Mouse (Mus musculus) embryonic facial prominence, embryonic 15.5 days (tissue): ENCODE results near the gene Bex4. TPM values are rescaled to one million over a fixed set of nuclear protein-coding genes. Genes with fewer than 3 reads are reported as not detected.
"Not testable (repeated sequence)": the region's sequence is repeated elsewhere in the genome, so short reads cannot be mapped to it uniquely, and the experiment has no call there.

Experiments used
- ATAC-seq: fragments of 200-750 bp; cut with Nextera tagmentation; 2 replicates; pipeline ENCODE4 v1.8.0; 2017; ENCODE audit warnings: low read depth, moderate TSS enrichment; ENCODE audit not compliant: insufficient number of reproducible peaks, low FRiP score, low TSS enrichment
- H3K27ac ChIP-seq: fragments of 300-500 bp; sonication (generic); replicated peaks from 2 replicates; pipeline ENCODE4 v1.5.1; 2015; ENCODE audit warnings: mild to moderate bottlenecking, inconsistent platforms
- H3K27me3 ChIP-seq: fragments of 300-500 bp; sonication (generic); 2 replicates; pipeline ENCODE4 v1.6.1; 2015; ENCODE audit warnings: inconsistent platforms
- H3K36me3 ChIP-seq: fragments of 300-500 bp; sonication (generic); 2 replicates; pipeline ENCODE4 v1.6.1; 2015; ENCODE audit warnings: mild to moderate bottlenecking, inconsistent platforms
- H3K4me1 ChIP-seq: fragments of 300-500 bp; sonication (generic); 2 replicates; pipeline ENCODE4 v1.6.1; 2015; ENCODE audit warnings: inconsistent platforms
- H3K4me2 ChIP-seq: fragments of 300-500 bp; sonication (generic); replicated peaks from 2 replicates; pipeline ENCODE4 v1.6.1; 2015; ENCODE audit warnings: mild to moderate bottlenecking, inconsistent platforms
- H3K4me3 ChIP-seq: fragments of 300-500 bp; sonication (generic); replicated peaks from 2 replicates; pipeline ENCODE4 v1.5.1; 2015; ENCODE audit warnings: mild to moderate bottlenecking, inconsistent platforms
- H3K9ac ChIP-seq: fragments of 300-500 bp; sonication (generic); 2 replicates; pipeline ENCODE4 v1.6.1; 2015; ENCODE audit warnings: inconsistent platforms
- H3K9me3 ChIP-seq: fragments of 300-500 bp; sonication (generic); replicated peaks from 2 replicates; pipeline ENCODE4 v1.6.1; 2016; ENCODE audit warnings: inconsistent platforms
- WGBS: fragments of 180-500 bp; shearing (Covaris S2); methylation state at CpG from one replicate; pipeline ENCODE4 v1.1.7; 2015; 5-methylcytosine and 5-hydroxymethylcytosine counted together
- polyA plus RNA-seq: library from polyadenylated mRNA; unstranded; fragments of >200 nt; fragmentation: Nextera tagmentation; extraction: Ambion mirVana; gene quantifications from 2 replicates; pipeline ENCODE4 v1.2.1, GENCODE M21; 2015

The Bex4 gene
- polyA plus RNA-seq = 31.4 and 35.7 TPM in 2 replicates

DNA sequence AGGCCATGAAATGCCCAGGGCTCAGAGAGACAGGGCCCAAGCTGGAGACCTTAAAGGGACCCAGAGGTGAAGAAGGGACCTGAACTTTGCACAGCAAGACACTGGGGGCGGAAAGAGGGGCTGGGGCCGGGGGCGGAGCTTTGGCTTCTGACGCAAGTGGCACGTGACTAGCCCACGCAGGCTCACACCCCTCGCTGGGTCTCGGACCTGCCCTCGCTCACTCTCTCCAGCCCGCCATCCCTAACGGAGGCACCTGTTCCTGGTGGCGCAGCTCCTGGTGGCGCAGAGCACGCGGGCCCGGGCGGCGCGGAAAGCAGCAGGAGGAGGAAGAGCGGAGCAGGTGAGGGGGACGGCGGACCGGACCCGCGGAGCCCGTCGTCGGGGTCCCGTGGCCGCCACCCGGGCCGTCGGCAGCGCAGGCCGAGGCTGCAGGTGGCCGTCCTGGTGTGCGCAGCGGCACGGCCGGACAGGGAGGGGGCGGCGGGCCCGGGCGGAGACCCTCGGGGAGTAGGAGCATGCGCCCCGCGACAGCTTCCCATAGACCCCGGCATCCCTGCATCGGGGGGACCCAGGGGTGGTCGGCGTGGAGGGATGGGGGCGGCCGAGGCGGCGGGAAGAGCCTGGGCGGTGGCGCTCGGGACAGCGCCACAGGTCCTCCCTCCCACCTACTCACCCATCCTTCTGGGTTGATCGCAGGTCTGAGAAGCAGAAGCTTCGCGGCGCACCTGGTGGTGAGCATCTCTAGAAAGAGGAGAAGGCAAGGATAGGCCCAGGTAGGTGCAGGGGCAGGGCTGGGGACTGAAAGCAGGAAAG, at the start of gene Bex4:
TSS of gene Bex4 (plus strand) at position 170 of the 813 bp plus-strand sequence.
- H3K27ac ChIP-seq, H3K9me3 ChIP-seq, H3K4me1 ChIP-seq, H3K9ac ChIP-seq, H3K36me3 ChIP-seq, H3K27me3 ChIP-seq: not testable (repeated sequence)
- Histone ChIP-seq H3K4me2 (peak within 1 kb of the TSS; percentile 47), H3K4me3 (peak within 1 kb of the TSS; percentile 34)
- 33% methylated on average over 16 of the region's 64 CpGs for WGBS
- peak; percentile 72; the same call in 1 of the 2 replicates for ATAC-seq

GRCm38 (mm10) chrX:136092497-136093279, 46.1 kb upstream of the Bex4 start:
- Histone ChIP-seq H3K4me3 (no peak overlapping the region), H3K27ac (no peak overlapping the region)
- 47% methylated on average over 2 of the region's 2 CpGs for WGBS

GRCm38 (mm10) chrX:136094421-136094820, 44.4 kb upstream of the Bex4 start:
- Histone ChIP-seq H3K27ac (no peak overlapping the region), H3K36me3 (no peaks in the 10 kb centered on the region), H3K9me3 (no peaks in the 10 kb centered on the region), H3K4me2 (no peak overlapping the region), H3K4me3 (no peak overlapping the region), H3K9ac (no peak overlapping the region), H3K4me1 (no peaks in the 10 kb centered on the region), H3K27me3 (no peaks in the 10 kb centered on the region; the same call in 1 of the 2 replicates)
- WGBS = 45% methylated on average over 2 of the region's 2 CpGs
- no peak for ATAC-seq

More at GRCm38 (mm10) chrX:136092497-136093279, 46.1 kb upstream of the Bex4 start:
- no peaks in the 10 kb centered on the region for H3K9me3 ChIP-seq
- no peak for ATAC-seq
- H3K36me3 ChIP-seq = no peaks in the 10 kb centered on the region
- no peak overlapping the region for H3K4me2 ChIP-seq
- peaks cover 2% of the 10 kb centered on the region; the same call in 1 of the 2 replicates for H3K27me3 ChIP-seq
- H3K4me1 ChIP-seq = no peaks in the 10 kb centered on the region
- H3K9ac ChIP-seq = no peak overlapping the region

GRCm38 (mm10) chrX:136104046-136104723, 34.6 kb upstream of the Bex4 start:
- no peak overlapping the region for H3K9ac ChIP-seq
- 64% methylated on average over 4 of the region's 4 CpGs for WGBS
- no peak for ATAC-seq
- no peak overlapping the region for H3K4me2 ChIP-seq
- no peaks in the 10 kb centered on the region for H3K4me1 ChIP-seq
- no peaks in the 10 kb centered on the region for H3K36me3 ChIP-seq
- H3K27me3 ChIP-seq = no peaks in the 10 kb centered on the region
- no peak overlapping the region for H3K4me3 ChIP-seq
- no peaks in the 10 kb centered on the region for H3K9me3 ChIP-seq
- no peak overlapping the region for H3K27ac ChIP-seq

DNA sequence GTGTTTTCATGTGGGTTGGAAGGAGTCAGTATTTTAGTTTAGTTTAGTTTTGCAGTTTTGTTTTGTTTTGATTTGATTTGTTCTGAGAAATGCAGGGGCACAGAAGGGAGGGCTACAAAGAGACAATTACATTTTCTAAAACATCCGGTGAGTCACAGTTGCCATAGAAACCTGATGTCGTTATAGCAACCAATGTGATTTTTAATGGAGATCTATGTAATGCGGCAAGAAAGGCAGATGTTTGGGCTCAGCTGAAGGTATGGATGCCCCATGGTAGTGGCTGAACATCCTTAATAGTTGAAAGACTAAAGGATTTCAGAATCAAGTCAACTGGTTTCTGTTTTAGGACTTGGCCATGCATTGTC, 34.1 kb upstream of the Bex4 start:
- H3K4me2 ChIP-seq = no peak overlapping the region
- no peak for ATAC-seq
- 67% methylated on average over 3 of the region's 3 CpGs for WGBS

DNA sequence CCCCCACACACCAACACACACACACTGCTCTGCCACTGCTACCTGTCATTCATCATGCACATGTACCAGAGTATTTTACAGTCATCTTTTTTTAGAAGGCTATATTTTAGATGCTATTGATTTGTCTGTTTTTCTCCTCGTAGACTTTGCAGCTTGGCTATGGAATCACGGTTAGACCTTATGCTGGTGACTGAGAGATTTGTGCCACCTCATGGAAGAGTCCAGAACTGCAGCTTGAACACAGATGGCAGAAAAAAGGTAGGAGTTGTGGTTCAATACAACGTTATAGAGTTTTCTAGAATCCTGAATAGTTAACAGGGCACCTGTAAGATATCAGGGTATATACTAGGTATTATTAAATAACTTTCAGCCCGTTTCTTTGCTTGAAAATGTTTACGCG, 30.9 kb upstream of the Bex4 start:
- no peaks in the 10 kb centered on the region for H3K9me3 ChIP-seq
- H3K27me3 ChIP-seq = 0 out of 2 replicates have a peak, but pooled peaks cover 6% of the 10 kb centered on the region
- ATAC-seq = no peak
- H3K27ac ChIP-seq = no peak overlapping the region
- H3K36me3 ChIP-seq = no peaks in the 10 kb centered on the region
- H3K4me1 ChIP-seq = no peaks in the 10 kb centered on the region
- no peak overlapping the region for H3K4me2 ChIP-seq
- H3K9ac ChIP-seq = no peak overlapping the region
- 47% methylated on average over 6 of the region's 6 CpGs for WGBS
- no peak overlapping the region for H3K4me3 ChIP-seq

More for the DNA sequence above, 34.1 kb upstream of the Bex4 start:
- no peaks in the 10 kb centered on the region for H3K4me1 ChIP-seq
- no peak overlapping the region for H3K4me3 ChIP-seq
- no peak overlapping the region for H3K27ac ChIP-seq
- no peak overlapping the region for H3K9ac ChIP-seq
- H3K36me3 ChIP-seq = no peaks in the 10 kb centered on the region
- H3K9me3 ChIP-seq = no peaks in the 10 kb centered on the region
- H3K27me3 ChIP-seq = no peaks in the 10 kb centered on the region

- WGBS = 37% methylated on average over 4 of the region's 4 CpGs
- Histone ChIP-seq H3K9ac (no peak overlapping the region), H3K27ac (no peak overlapping the region), H3K36me3 (no peaks in the 10 kb centered on the region), H3K9me3 (no peaks in the 10 kb centered on the region), H3K27me3 (0 out of 2 replicates have a peak, but pooled peaks cover 8% of the 10 kb centered on the region), H3K4me2 (peak overlapping the region; percentile 50; the same call in 1 of the 2 replicates), H3K4me1 (no peaks in the 10 kb centered on the region), H3K4me3 (peak overlapping the region; percentile 44; the same call in 1 of the 2 replicates)
- no peak for ATAC-seq
Observed at GRCm38 (mm10) chrX:136115015-136115414, 23.8 kb upstream of the Bex4 start.

GRCm38 (mm10) chrX:136115419-136115961, 23.3 kb upstream of the Bex4 start:
- ATAC-seq = peak; percentile 91
- H3K36me3 ChIP-seq = no peaks in the 10 kb centered on the region
- no peaks in the 10 kb centered on the region for H3K4me1 ChIP-seq
- H3K27me3 ChIP-seq = 0 out of 2 replicates have a peak, but pooled peaks cover 8% of the 10 kb centered on the region
- H3K4me2 ChIP-seq = peak overlapping the region; percentile 50
- H3K4me3 ChIP-seq = peak overlapping the region; percentile 44
- H3K27ac ChIP-seq = 0 out of 2 replicates have a peak overlapping the region, but pooled peaks have one; percentile 48
- WGBS = 15% methylated on average over 23 of the region's 23 CpGs
- H3K9me3 ChIP-seq = no peaks in the 10 kb centered on the region
- no peak overlapping the region for H3K9ac ChIP-seq

GRCm38 (mm10) chrX:136127038-136127743, 11.6 kb upstream of the Bex4 start:
- 55% methylated on average over 8 of the region's 8 CpGs for WGBS
- ATAC-seq = no peak

GRCm38 (mm10) chrX:136127744-136128064, 11.1 kb upstream of the Bex4 start:
- 15% methylated on average over 5 of the region's 5 CpGs for WGBS
- H3K9me3 ChIP-seq = no peaks in the 10 kb centered on the region
- no peak overlapping the region for H3K4me2 ChIP-seq

More at GRCm38 (mm10) chrX:136127038-136127743, 11.6 kb upstream of the Bex4 start:
- H3K36me3 ChIP-seq = no peaks in the 10 kb centered on the region
- H3K4me2 ChIP-seq = no peak overlapping the region
- H3K9ac ChIP-seq = no peak overlapping the region
- H3K27ac ChIP-seq = no peak overlapping the region
- H3K4me3 ChIP-seq = no peak overlapping the region
- no peaks in the 10 kb centered on the region for H3K4me1 ChIP-seq
- no peaks in the 10 kb centered on the region for H3K27me3 ChIP-seq
- no peaks in the 10 kb centered on the region for H3K9me3 ChIP-seq

More at GRCm38 (mm10) chrX:136127744-136128064, 11.1 kb upstream of the Bex4 start:
- Histone ChIP-seq H3K9ac (no peak overlapping the region), H3K4me3 (no peak overlapping the region), H3K27ac (no peak overlapping the region), H3K27me3 (no peaks in the 10 kb centered on the region), H3K36me3 (no peaks in the 10 kb centered on the region), H3K4me1 (no peaks in the 10 kb centered on the region)
- ATAC-seq = no peak
